Comparison of ENCODE assay signal across 13 mouse cellular contexts in genomic region chr5:113250806-113251205, GRCm38 (mm10). TPM values are rescaled to one million over a fixed set of nuclear protein-coding genes. Genes with fewer than 3 reads are reported as not detected.
"Had no signal": no experiment of that assay in that cellular context is flagged by ENCODE, and none has a peak within 500 bp of the region (broad histone marks: within the 10 kb centered on the region; RNA-seq: fewer than 3 reads in every experiment).

No protein-coding gene starts in this region.

- H3K4me3 ChIP-seq: kidney, embryonic 15.5 days; limb, embryonic 13.5 days; midbrain, embryonic 12.5 days; neural tube, embryonic 13.5 days had no signal

- DNase-seq: kidney, adult 2 months; kidney, postnatal 14 days; left cerebral cortex, postnatal 4 days; lung, adult 18-20 months; retina, postnatal 1 day had no signal

- H3K27ac ChIP-seq: kidney, embryonic 15.5 days; limb, embryonic 13.5 days; liver, embryonic 14.5 days; midbrain, embryonic 12.5 days; neural tube, embryonic 13.5 days had no signal

RNA-seq across cellular contexts. Expression of gene Tmem211, which starts 24.1 kb away (rescaled TPM):
- total RNA-seq: layer of hippocampus, postnatal 36 days; liver, adult 2 months; megakaryocyte-erythroid progenitor cell, adult 5-6 weeks had no signal
